13 mouse cellular contexts compared by ENCODE assay signal in the genomic region with DNA sequence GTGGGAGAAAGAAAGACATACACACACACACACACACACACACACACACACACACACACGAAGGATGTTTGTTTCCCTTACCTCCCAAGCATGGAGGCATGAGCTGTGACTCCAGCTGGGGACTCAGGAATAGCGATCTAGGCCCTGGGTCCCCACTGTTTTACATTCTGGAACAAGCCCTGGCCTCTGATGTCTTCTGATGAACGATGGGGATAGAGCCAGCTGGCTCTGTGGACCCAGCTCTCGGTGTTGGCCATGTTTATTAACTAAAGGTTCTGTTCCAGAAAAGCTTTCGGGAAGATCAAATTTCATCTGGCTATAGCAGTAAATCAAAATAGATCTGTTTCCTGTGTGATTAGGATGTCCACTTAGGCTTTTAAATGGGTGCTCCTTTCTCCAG.
A peak's percentile ranks its signal among the peaks of the same experiment; 100 is the strongest.
DNase-seq lines count a peak whose midpoint lies in the region.
"Had no signal": no experiment of that assay in that cellular context is flagged by ENCODE, and none has a peak within 500 bp of the region (broad histone marks: within the 10 kb centered on the region; RNA-seq: fewer than 3 reads in every experiment).

No protein-coding gene starts in this region.

- peak; percentile 22 to 38 for DNase-seq in cerebellum, postnatal 14 days
- DNase-seq in cerebellum, postnatal 25 days = no peak
- peak; percentile 83 for DNase-seq in heart, adult 11 months
- no peak for DNase-seq in heart, adult 18-20 months
- peak; percentile 31 to 47 for DNase-seq in kidney, postnatal 4 days
- no peak for DNase-seq in kidney, adult 8-10 months
- DNase-seq in NIH3T3 (ENCODE audit: low read depth) = peak; percentile 69
- DNase-seq in layer of hippocampus, postnatal 25 days (ENCODE audit: extremely low spot score in 1 of 2, low spot score in 1 of 2) = no peak
- DNase-seq: adrenal gland, adult 2 months; gastrocnemius, adult 2 months; layer of hippocampus, adult 9-11 months; liver; thymus, postnatal 25 days had no signal

Comparison
In these comparisons a context has a peak if more than half of its experiments do, and no peak if none do; other contexts are left out.
1. DNase-seq: peak in cerebellum, postnatal 14 days (2 of 2), heart, adult 11 months (single experiment), kidney, postnatal 4 days (2 of 2) and NIH3T3 (single experiment); none in cerebellum, postnatal 25 days (0 of 2), heart, adult 18-20 months (0 of 2), kidney, adult 8-10 months (0 of 2) and layer of hippocampus, postnatal 25 days (0 of 2).